Mouse (Mus musculus): ENCODE measurements at regions not wholly inside any gene's neighbourhood (a gene's known extent, or its start where the extent isn't known, plus 50 kb on each side); places are given as distances from the start of the nearest gene placed in this dataset.
A peak's percentile ranks its signal among the peaks of the same experiment; 100 is the strongest.

- TF ChIP-seq MEF2A (IDR thresholded peaks at IDR 0.05; ENCODE audit: extremely low read depth, insufficient replicate concordance, low read depth, low read length, poor library complexity, severe bottlenecking) (no peak), TAL1 (IDR thresholded peaks at IDR 0.05; ENCODE audit: low read length) (no peak), RAD21 (IDR thresholded peaks at IDR 0.05; ENCODE audit: low read depth, low read length) (peak; percentile 61), TBP (IDR thresholded peaks at IDR 0.05; ENCODE audit: low read depth, low read length) (no peak), E2F4 (IDR thresholded peaks at IDR 0.05; ENCODE audit: borderline replicate concordance, low read depth, low read length) (no peak)
Measured at GRCm38 (mm10) chr5:18445969-18446368, 85.8 kb upstream of the Gnai1 start (continued).

GRCm38 (mm10) chr5:18439986-18440385 is 79.8 kb upstream of the Gnai1 start:
- H3K79me2 ChIP-seq (ENCODE audit: control insufficient read depth, insufficient read depth, low read length, poor library complexity): no peaks in the 10 kb centered on the region
- no peak for TF ChIP-seq USF1 (IDR thresholded peaks at IDR 0.05; ENCODE audit: low read depth, low read length)
- TF ChIP-seq ZNF384 (IDR thresholded peaks at IDR 0.05; ENCODE audit: low read depth, low read length): no peak
- no peak for TF ChIP-seq CHD2 (IDR thresholded peaks at IDR 0.05; ENCODE audit: low read length)
- no peak for TF ChIP-seq MYC (IDR thresholded peaks at IDR 0.05; ENCODE audit: low read depth, low read length)
- TF ChIP-seq GATA1 (IDR thresholded peaks at IDR 0.05; ENCODE audit: low read depth, low read length): no peak
- TF ChIP-seq POLR2AphosphoS5 (IDR thresholded peaks at IDR 0.05; ENCODE audit: borderline replicate concordance, low read depth, low read length): no peak
- TF ChIP-seq NELFE (IDR thresholded peaks at IDR 0.05; ENCODE audit: low read depth, low read length): no peak
- no peak for TF ChIP-seq POLR2AphosphoS2 (IDR thresholded peaks at IDR 0.05; ENCODE audit: low read length)
- no peak for TF ChIP-seq UBTF (IDR thresholded peaks at IDR 0.05; ENCODE audit: borderline replicate concordance, insufficient read depth, low read depth, low read length)
- no peak for TF ChIP-seq GABPA (IDR thresholded peaks at IDR 0.05; ENCODE audit: low read depth, low read length)

GRCm38 (mm10) chr5:18439281-18439680 is 79.1 kb upstream of the Gnai1 start:
- Histone ChIP-seq H3K27me3 (ENCODE audit: control insufficient read depth in 1 of 2, insufficient read depth in 2 of 2, low read length in 2 of 2) (no peaks in the 10 kb centered on the region), H3K9me3 (replicated peaks; ENCODE audit: insufficient read depth, low read length) (no peaks in the 10 kb centered on the region), H3K9ac (ENCODE audit: control insufficient read depth, low read depth, low read length, poor library complexity, severe bottlenecking) (no peak overlapping the region), H3K4me3 (ENCODE audit: control insufficient read depth in 1 of 2, insufficient read depth in 1 of 2, low read depth in 2 of 2, low read length in 2 of 2) (no peak overlapping the region), H3K36me3 (ENCODE audit: control insufficient read depth in 1 of 2, insufficient read depth in 2 of 2, low read length in 2 of 2) (no peaks in the 10 kb centered on the region), H3K27ac (ENCODE audit: control insufficient read depth, low read depth, low read length) (no peak overlapping the region), H3K79me2 (ENCODE audit: control insufficient read depth, insufficient read depth, low read length, poor library complexity) (no peaks in the 10 kb centered on the region), H3K4me1 (ENCODE audit: control insufficient read depth in 1 of 2, insufficient read depth in 2 of 2, low read length in 2 of 2) (no peaks in the 10 kb centered on the region)
- TF ChIP-seq GABPA (IDR thresholded peaks at IDR 0.05; ENCODE audit: low read depth, low read length) (no peak), ZMIZ1 (IDR thresholded peaks at IDR 0.05; ENCODE audit: low read depth, low read length) (no peak), E2F4 (IDR thresholded peaks at IDR 0.05; ENCODE audit: borderline replicate concordance, low read depth, low read length) (no peak), MAZ (IDR thresholded peaks at IDR 0.05; ENCODE audit: low read depth, low read length) (no peak), MAFK (IDR thresholded peaks at IDR 0.05; ENCODE audit: borderline replicate concordance, low read depth, low read length) (no peak)
- no peak for DNase-seq (ENCODE audit: low read depth, low spot score)

More at GRCm38 (mm10) chr5:18439986-18440385, 79.8 kb upstream of the Gnai1 start:
- H3K4me1 ChIP-seq (ENCODE audit: control insufficient read depth in 1 of 2, insufficient read depth in 2 of 2, low read length in 2 of 2): no peaks in the 10 kb centered on the region
- DNase-seq (ENCODE audit: low read depth, low spot score): no peak
- H3K4me3 ChIP-seq (ENCODE audit: control insufficient read depth in 1 of 2, insufficient read depth in 1 of 2, low read depth in 2 of 2, low read length in 2 of 2): no peak overlapping the region
- H3K9ac ChIP-seq (ENCODE audit: control insufficient read depth, low read depth, low read length, poor library complexity, severe bottlenecking): no peak overlapping the region
- H3K9me3 ChIP-seq (replicated peaks; ENCODE audit: insufficient read depth, low read length): no peaks in the 10 kb centered on the region
- H3K36me3 ChIP-seq (ENCODE audit: control insufficient read depth in 1 of 2, insufficient read depth in 2 of 2, low read length in 2 of 2): no peaks in the 10 kb centered on the region
- H3K27me3 ChIP-seq (ENCODE audit: control insufficient read depth in 1 of 2, insufficient read depth in 2 of 2, low read length in 2 of 2): no peaks in the 10 kb centered on the region
- no peak overlapping the region for H3K27ac ChIP-seq (ENCODE audit: control insufficient read depth, low read depth, low read length)
